Mouse (Mus musculus): Measurements from ENCODE around the gene Fkbp5.

DNA sequence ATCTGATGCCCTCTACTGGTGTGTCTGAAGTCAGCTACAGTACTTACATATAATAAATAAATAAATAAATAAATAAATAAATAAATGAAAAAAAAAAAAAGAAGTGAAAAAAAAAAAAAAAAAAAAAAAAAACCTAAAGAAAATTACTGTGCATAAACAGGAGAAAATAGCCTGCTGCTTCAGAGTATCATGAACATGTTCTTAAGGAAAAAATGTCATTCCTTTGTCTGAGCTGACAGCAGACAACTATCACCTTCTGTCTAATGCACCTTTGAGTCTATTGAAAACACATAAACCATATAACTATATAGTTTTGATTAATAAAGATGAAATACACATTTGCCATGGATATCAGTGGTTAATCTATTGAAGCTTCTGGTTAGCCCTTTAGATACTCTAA, 40.9 kb downstream of the Fkbp5 start:
- TF ChIP-seq CTCF (IDR thresholded peaks at IDR 0.05; ENCODE audit: extremely low read depth, insufficient read depth, insufficient read length, insufficient replicate concordance) = no peak
- TF ChIP-seq POLR2A (IDR thresholded peaks at IDR 0.05; ENCODE audit: low read depth, low read length) = no peak

All from spleen, adult 2 months (tissue).